Mouse (Mus musculus) embryonic fibroblast, embryonic 13.5 days (primary cell): ENCODE measurements around the gene Dip2b. TPM values are rescaled to one million over a fixed set of nuclear protein-coding genes. Genes with fewer than 3 reads are reported as not detected.

Experiments
- H3K27ac ChIP-seq: 2 replicates; pipeline ENCODE4 v1.5.1; 2012; ENCODE audit warnings: low read length, control low read depth, inconsistent platforms; ENCODE audit not compliant: insufficient read depth
- H3K4me1 ChIP-seq: 2 replicates; pipeline ENCODE4 v1.6.1; 2011; ENCODE audit warnings: low read length; ENCODE audit not compliant: control insufficient read depth, insufficient read depth
- H3K4me3 ChIP-seq: 2 replicates; pipeline ENCODE4 v1.5.1; 2011; ENCODE audit warnings: mild to moderate bottlenecking, control low read depth, low read length; ENCODE audit not compliant: insufficient read depth
- CTCF ChIP-seq: IDR thresholded peaks from 2 replicates; pipeline ENCODE4 v1.5.1; 2011; ENCODE audit warnings: mild to moderate bottlenecking, control low read depth, low read length, moderate library complexity, borderline replicate concordance; ENCODE audit not compliant: insufficient read depth
- POLR2A ChIP-seq: IDR thresholded peaks from 2 replicates; pipeline ENCODE4 v1.6.1; 2011; ENCODE audit warnings: low read depth, mild to moderate bottlenecking, control low read depth, low read length, moderate library complexity
- polyA plus RNA-seq: library from polyadenylated mRNA; stranded (reverse); fragments of >200 nt; gene quantifications from 2 replicates; pipeline ENCODE4 v1.2.4, GENCODE M21; 2011; ENCODE audit warnings: low read depth; ENCODE audit not compliant: missing spikeins, insufficient read length

Dip2b gene
- polyA plus RNA-seq, 1 experiment: 20.6 TPM

DNA sequence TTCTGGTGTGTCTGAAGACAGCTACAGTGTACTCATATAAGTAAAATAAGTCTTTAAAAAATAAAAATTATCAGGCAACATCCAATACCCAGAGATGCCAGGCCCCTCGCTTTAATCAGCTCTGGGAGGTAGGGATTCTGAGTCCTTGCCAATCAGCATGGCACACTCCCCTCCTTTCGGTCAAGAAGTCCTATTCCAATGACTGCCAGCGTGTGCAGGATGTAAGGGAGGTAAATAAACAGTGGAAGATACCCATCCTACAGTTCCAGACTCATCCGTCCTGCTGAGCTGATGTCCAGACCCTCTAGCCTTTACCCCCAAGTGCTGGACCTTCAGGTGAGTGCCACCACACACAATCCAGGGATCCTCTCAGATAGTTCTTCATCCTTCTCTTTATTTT, 186.9 kb downstream of the Dip2b start:
- no peak overlapping the region for H3K27ac ChIP-seq

DNA sequence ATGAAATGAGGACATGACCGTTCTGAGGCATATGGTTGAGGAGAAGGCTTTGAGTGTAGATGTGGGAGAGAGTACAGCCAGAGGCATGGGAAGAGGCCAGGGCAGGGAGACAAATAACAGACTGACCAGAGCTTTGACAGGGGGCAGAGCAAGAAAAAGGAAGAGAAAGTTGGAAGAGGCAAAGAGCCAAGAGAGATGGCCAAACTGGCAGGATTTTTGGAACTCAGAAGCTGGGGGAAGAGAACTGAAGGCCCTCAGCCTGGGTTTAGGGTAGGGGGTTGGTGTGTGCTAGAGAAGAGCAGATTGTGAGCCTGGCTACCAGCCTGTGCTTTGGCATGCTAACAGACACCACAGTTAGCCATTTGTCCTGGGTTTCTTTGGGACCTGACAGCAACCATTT, 187.4 kb downstream of the Dip2b start:
- H3K27ac ChIP-seq: no peak overlapping the region
- H3K4me3 ChIP-seq: no peak overlapping the region
- no peak for TF ChIP-seq POLR2A
- TF ChIP-seq CTCF: no peak
- peaks cover 3% of the 10 kb centered on the region; the same call in 1 of the 2 replicates for H3K4me1 ChIP-seq

More for the DNA sequence above, 186.9 kb downstream of the Dip2b start:
- H3K4me3 ChIP-seq: no peak overlapping the region
- no peaks in the 10 kb centered on the region for H3K4me1 ChIP-seq
- no peak for TF ChIP-seq POLR2A
- no peak for TF ChIP-seq CTCF

DNA sequence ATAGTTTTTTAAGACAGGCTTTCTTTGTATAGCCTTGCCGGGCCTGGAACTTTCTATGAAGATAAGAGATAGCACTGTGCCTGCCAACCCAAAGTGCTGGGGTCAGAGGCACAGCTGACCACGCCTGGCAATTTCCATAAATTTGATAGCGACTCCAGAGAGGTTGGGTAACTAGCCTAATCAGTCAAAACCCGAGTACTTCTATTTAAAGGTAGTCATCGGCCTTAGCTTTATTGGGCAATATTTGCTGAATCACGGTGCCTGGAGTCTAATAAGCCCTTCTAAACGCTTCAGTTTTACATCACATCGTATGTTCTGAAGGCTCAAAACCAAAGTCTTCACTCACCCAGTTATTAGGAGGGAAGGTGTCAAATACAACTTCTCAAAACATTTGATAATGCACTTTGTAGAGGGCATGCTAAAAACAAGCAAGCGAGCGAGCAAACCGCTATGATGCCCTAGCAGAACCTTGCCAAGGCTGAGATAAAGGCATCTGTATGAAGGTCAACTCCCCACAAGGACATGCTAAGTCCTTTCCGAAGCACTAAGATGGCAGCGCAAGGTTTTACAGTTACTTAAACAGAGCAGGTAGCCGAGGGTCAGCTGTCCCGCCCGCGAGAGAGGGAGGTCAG, 188.7 kb downstream of the Dip2b start:
- Histone ChIP-seq H3K4me1 (peaks cover 3% of the 10 kb centered on the region; the same call in 1 of the 2 replicates), H3K27ac (peak overlapping the region; percentile 98), H3K4me3 (peak overlapping the region; percentile 84)
- TF ChIP-seq CTCF (no peak), POLR2A (peak; percentile 76)

DNA sequence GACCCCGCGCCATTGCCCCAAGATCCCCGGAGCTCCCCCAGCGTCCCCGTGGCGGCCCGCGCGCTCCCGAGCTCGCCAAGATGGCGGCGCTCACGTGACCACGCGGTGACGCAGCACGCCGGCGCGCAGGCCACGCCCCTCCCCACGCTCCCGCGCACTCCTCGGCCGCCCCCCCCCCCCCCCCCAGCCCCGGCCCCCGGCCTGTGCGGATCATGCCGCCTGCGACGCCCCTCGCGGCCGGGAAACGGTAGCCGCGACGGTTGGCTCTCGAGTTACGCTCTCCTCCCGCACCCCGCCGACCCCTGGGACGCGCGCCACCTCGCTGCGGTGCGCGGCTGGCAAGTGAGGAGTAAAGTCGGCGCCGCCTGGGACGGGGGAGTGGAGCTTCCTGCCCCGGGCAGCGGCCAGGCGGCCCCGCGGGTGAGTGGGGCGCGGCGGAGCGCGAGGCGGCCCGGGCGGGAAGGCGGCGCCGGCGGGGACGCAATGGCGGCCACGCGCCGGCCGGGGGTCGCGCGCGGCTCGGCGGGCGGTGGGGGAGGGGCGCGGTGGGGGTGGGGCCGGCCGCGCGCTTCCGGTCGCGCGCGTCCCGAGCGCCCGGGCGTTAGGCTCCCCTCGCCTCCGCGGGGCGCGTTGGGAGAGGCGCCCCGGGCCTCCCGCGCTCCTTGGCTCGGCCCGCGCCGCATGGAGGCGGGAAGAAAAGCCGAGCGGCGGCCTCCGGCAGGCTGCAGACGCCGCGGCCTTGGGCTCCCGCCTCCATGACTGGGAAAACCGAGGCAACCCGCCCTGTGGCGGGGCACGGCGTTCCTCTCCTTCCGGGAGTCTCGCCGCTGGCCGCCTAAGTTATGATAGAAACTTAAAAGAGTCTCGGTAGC, 189.4 kb downstream of the Dip2b start, which contains the start of gene Atf1:
Atf1 (plus strand) TSS at position 157 of the 872 bp plus-strand sequence.
- Histone ChIP-seq H3K4me1 (peaks cover 3% of the 10 kb centered on the region; the same call in 1 of the 2 replicates), H3K4me3 (peak within 1 kb of the TSS; percentile 93)

DNA sequence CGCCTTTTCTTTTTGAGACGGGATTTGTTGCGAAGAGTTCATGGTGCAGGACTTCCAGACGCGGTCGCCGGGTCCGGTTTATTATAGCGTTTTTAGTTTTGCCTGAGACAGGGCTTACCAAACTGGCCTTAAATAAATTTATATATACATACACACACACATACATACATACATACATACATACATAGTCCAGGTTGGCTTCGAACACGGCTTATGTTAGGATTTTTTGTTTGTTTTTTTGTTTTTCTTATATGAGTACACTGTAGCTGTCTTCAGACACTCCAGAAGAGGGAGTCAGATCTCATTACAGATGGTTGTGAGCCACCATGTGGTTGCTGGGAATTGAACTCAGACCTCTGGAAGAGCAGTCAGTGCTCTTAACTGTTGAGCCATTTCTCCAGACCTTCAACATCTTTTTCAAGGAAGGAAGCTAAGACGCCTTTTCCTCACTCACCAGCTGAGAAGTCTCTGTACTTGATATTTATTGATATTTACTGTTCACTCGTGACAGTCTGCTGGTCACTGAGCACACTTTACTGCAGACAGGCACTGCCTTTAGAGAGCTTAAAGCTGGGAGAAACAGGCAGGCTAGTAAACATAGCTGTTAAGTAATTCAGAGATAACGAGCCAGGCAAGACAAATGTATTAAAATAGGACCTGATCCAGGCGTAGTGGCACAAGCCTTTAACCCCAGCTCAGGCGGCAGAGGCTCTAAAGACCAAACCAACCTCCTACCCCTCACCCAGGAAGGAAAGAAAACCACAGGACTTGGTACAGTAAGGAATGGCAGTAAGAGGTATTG, 190.3 kb downstream of the Dip2b start:
- peak overlapping the region; percentile 100 for H3K27ac ChIP-seq
- H3K4me1 ChIP-seq: peaks cover 3% of the 10 kb centered on the region; the same call in 1 of the 2 replicates
- TF ChIP-seq CTCF (no peak), POLR2A (no peak; the same call in 1 of the 2 replicates)
- peak overlapping the region; percentile 93 for H3K4me3 ChIP-seq

More for the DNA sequence above, 189.4 kb downstream of the Dip2b start, which contains the start of gene Atf1:
- peak within 1 kb of the TSS; percentile 100 for H3K27ac ChIP-seq
- peak; percentile 34; the same call in 1 of the 2 replicates for TF ChIP-seq POLR2A
- no peak for TF ChIP-seq CTCF

DNA sequence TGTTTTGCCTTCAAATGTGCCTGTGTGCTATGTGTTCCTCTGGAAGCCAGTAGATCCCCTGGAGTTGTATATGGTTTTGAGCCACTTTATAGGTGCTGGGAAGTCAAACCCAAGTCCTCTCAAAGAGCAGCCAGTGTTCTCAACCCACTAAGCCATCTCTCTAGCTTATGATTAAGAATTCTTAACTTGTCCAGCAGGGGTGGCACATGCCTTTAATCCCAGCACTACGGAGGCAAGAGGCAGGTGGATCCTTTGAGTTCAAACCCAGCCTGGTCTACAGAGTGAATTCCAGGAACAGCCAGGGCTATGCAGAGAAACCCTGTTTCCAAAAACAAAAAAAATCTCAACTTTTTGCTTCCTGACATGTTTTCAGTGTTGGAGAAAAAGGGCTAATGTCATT, 192.2 kb downstream of the Dip2b start:
- Histone ChIP-seq H3K4me3 (no peak overlapping the region), H3K27ac (no peak overlapping the region), H3K4me1 (peaks cover 3% of the 10 kb centered on the region; the same call in 1 of the 2 replicates)
- TF ChIP-seq POLR2A: no peak
- TF ChIP-seq CTCF: no peak

DNA sequence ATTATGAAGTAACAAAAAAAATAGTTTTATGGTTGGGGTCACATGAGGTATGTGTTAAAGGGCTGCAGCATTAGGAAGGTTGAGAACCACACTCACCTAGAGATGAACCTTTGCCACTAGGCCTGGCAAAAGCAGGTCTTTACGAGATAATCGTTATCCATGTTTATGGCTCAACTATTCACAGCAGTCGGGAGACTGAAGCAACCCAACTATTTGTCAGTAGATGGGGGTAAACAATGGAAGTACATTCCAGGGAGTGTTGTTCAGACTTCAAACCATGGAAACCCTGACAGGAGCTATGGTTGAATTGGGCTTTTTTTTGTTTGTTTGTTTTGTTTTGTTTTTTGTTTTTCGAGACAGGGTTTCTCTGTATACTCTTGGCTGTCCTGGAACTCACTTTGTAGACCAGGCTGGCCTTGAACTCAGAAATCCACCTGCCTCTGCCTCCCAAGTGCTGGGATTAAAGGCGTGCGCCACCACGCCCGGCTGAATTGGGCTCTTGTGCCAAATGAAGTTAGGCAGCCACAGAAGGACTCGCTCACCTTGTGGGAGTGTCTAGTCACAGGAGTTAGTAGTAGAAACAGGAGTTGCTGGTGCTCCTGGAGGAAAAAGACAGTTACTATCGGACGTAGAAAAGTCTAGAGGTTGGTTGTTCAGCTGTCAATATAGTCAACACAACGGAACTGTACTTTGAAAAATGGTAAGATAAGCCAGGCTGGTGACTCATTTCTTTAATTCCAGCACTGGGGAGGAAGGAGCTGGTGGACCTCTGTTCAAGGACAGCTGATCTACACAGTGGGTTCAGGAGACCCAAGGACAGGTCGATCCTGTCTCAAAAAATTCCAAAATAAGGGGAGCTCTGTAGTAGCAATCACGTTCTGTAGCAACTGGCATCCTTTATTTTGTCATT, 193.4 kb downstream of the Dip2b start:
- TF ChIP-seq CTCF: no peak
- TF ChIP-seq POLR2A: no peak
- Histone ChIP-seq H3K4me3 (no peak overlapping the region), H3K27ac (no peak overlapping the region), H3K4me1 (peaks cover 10% of the 10 kb centered on the region)

DNA sequence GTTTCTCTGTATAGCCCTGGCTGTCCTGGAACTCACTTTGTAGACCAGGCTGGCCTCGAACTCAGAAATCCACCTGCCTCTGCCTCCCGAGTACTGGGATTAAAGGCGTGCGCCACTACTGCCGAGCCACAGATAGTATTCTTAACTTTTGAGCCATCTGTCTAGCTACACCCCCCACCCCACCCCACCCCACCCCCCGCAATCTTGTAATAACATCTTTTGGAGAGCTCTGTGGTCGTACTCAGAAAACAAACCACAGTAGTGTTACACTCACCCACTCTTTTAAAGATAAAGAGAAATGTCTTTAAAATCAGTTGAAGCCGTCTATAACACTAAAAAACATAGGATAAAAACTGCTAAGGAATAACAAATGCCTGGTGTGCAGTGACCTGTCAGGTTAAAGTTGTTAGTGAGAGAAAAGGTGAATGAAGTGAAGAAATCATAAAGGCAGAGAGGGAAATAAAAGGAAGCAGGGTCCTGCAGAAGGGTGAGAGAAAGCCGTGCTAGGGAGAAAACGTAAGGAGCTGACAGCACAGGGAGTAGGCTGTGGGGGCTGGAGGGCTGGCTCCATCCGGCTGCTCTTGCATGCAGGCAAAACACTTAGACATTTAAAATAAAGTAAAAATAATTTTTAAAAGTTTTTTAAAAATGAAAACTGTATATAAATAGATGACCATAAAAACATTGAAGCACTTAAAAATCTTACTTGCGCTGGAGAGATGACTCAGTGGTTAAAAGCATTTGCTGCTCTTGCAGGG, 196.9 kb downstream of the Dip2b start:
- TF ChIP-seq POLR2A: no peak
- TF ChIP-seq CTCF: no peak
- Histone ChIP-seq H3K4me3 (no peak overlapping the region), H3K4me1 (peaks cover 14% of the 10 kb centered on the region), H3K27ac (no peak overlapping the region)
